ENCODE assay signal across 31 mouse cellular contexts in genomic region chr2:173248822-173249221, GRCm38 (mm10). TPM values are rescaled to one million over a fixed set of nuclear protein-coding genes. Genes with fewer than 3 reads are reported as not detected.
A peak's percentile ranks its signal among the peaks of the same experiment; 100 is the strongest.
DNase-seq lines count a peak whose midpoint lies in the region; ATAC-seq and TF ChIP-seq lines count a peak whose summit lies in the region.
"Had no signal": no experiment of that assay in that cellular context is flagged by ENCODE, and none has a peak within 500 bp of the region (broad histone marks: within the 10 kb centered on the region; RNA-seq: fewer than 3 reads in every experiment).

No protein-coding gene starts in this region.

- TF ChIP-seq CTCF in kidney, postnatal 0 days (IDR thresholded peaks at IDR 0.05; ENCODE audit: low read depth), result no peak

- H3K27me3 ChIP-seq in forebrain, embryonic 15.5 days, result no peaks in the 10 kb centered on the region
- no peaks in the 10 kb centered on the region for H3K27me3 ChIP-seq in forebrain, embryonic 13.5 days
- no peaks in the 10 kb centered on the region for H3K27me3 ChIP-seq in kidney, postnatal 0 days (ENCODE audit: insufficient read depth, low read length)
- peaks cover 75% of the 10 kb centered on the region for H3K27me3 ChIP-seq in megakaryocyte, embryonic 14.5 days (replicated peaks)
- no peaks in the 10 kb centered on the region for H3K27me3 ChIP-seq in myocyte (ENCODE audit: control insufficient read depth, insufficient read depth, insufficient read length)
- H3K27me3 ChIP-seq: CH12.LX; embryonic facial prominence, embryonic 12.5 days; embryonic facial prominence, embryonic 15.5 days; heart, embryonic 13.5 days had no signal

- H3K79me2 ChIP-seq in myocyte (ENCODE audit: control insufficient read depth, insufficient read depth), result peaks cover 100% of the 10 kb centered on the region

- H3K4me3 ChIP-seq in forebrain, embryonic 15.5 days, result no peak overlapping the region
- H3K4me3 ChIP-seq in forebrain, embryonic 13.5 days, result no peak overlapping the region
- no peak overlapping the region for H3K4me3 ChIP-seq in kidney, postnatal 0 days (replicated peaks; ENCODE audit: low read depth, low read length)
- H3K4me3 ChIP-seq in megakaryocyte, embryonic 14.5 days (replicated peaks), result peak overlapping the region; percentile 50
- H3K4me3 ChIP-seq in myocyte, result no peak overlapping the region
- H3K4me3 ChIP-seq: embryonic facial prominence, embryonic 12.5 days; embryonic facial prominence, embryonic 15.5 days; gastrocnemius, adult 2 months; heart, adult 2 months; heart, embryonic 10.5 days; heart, embryonic 13.5 days had no signal

- WGBS in forebrain, embryonic 15.5 days, result 72% methylated on average over 7 of the region's 7 CpGs
- 70% methylated on average over 7 of the region's 7 CpGs for WGBS in forebrain, embryonic 13.5 days
- WGBS in kidney, postnatal 0 days, result 84% methylated on average over 7 of the region's 7 CpGs

- peak; percentile 33 for TF ChIP-seq POLR2A in myocyte (IDR thresholded peaks at IDR 0.05; ENCODE audit: insufficient read length, low read depth)

- H3ac ChIP-seq in myocyte (ENCODE audit: control insufficient read depth, insufficient read length), result no peak overlapping the region

- no peaks in the 10 kb centered on the region for H3K36me3 ChIP-seq in forebrain, embryonic 15.5 days
- H3K36me3 ChIP-seq in forebrain, embryonic 13.5 days (ENCODE audit: poor library complexity, severe bottlenecking), result no peaks in the 10 kb centered on the region
- no peaks in the 10 kb centered on the region for H3K36me3 ChIP-seq in kidney, postnatal 0 days (ENCODE audit: insufficient read depth, low read length)
- H3K36me3 ChIP-seq in megakaryocyte, embryonic 14.5 days (replicated peaks; ENCODE audit: low read length), result no peaks in the 10 kb centered on the region
- H3K36me3 ChIP-seq in myocyte (ENCODE audit: control insufficient read depth, insufficient read depth), result no peaks in the 10 kb centered on the region
- H3K36me3 ChIP-seq: embryonic facial prominence, embryonic 12.5 days; embryonic facial prominence, embryonic 15.5 days; heart, embryonic 10.5 days; heart, embryonic 13.5 days had no signal

- no peak overlapping the region for H3K4me2 ChIP-seq in forebrain, embryonic 15.5 days (replicated peaks)
- H3K4me2 ChIP-seq in forebrain, embryonic 13.5 days, result no peak overlapping the region
- no peak overlapping the region for H3K4me2 ChIP-seq in kidney, postnatal 0 days (ENCODE audit: low read length)
- H3K4me2 ChIP-seq in myocyte (ENCODE audit: low read depth), result no peak overlapping the region
- H3K4me2 ChIP-seq: embryonic facial prominence, embryonic 12.5 days; embryonic facial prominence, embryonic 15.5 days; heart, embryonic 13.5 days; hindbrain, embryonic 14.5 days had no signal

- ATAC-seq in forebrain, embryonic 15.5 days (replicated peaks), result no peak
- no peak for ATAC-seq in forebrain, embryonic 13.5 days
- no peak for ATAC-seq in kidney, postnatal 0 days (replicated peaks; ENCODE audit: low FRiP score, low read depth)
- no peak for ATAC-seq in megakaryocyte, adult 5-6 weeks (ENCODE audit: poor library complexity, severe bottlenecking)
- ATAC-seq: hindbrain, postnatal 0 days; inflammation-experienced regulatory T-cells, adult 6 months; intestine, embryonic 16.5 days had no signal

- peaks cover 76% of the 10 kb centered on the region for H3K4me1 ChIP-seq in forebrain, embryonic 15.5 days
- peaks cover 86% of the 10 kb centered on the region for H3K4me1 ChIP-seq in forebrain, embryonic 13.5 days
- peaks cover 74% of the 10 kb centered on the region for H3K4me1 ChIP-seq in kidney, postnatal 0 days (replicated peaks; ENCODE audit: insufficient read depth, low read length)
- peaks cover 19% of the 10 kb centered on the region for H3K4me1 ChIP-seq in megakaryocyte, embryonic 14.5 days

- peak overlapping the region; percentile 55; the same call in 1 of the 2 replicates for H3K27ac ChIP-seq in forebrain, embryonic 15.5 days (replicated peaks)
- H3K27ac ChIP-seq in forebrain, embryonic 13.5 days, result no peak overlapping the region
- H3K27ac ChIP-seq in kidney, postnatal 0 days, result 0 out of 2 replicates have a peak overlapping the region, but pooled peaks have one; percentile 55
- H3K27ac ChIP-seq: embryonic facial prominence, embryonic 15.5 days; gastrocnemius, adult 2 months; heart, adult 2 months; heart, embryonic 10.5 days; hindbrain, embryonic 14.5 days had no signal

- H3K9me3 ChIP-seq in forebrain, embryonic 15.5 days, result no peaks in the 10 kb centered on the region
- H3K9me3 ChIP-seq in forebrain, embryonic 13.5 days (replicated peaks), result no peaks in the 10 kb centered on the region
- no peaks in the 10 kb centered on the region for H3K9me3 ChIP-seq in kidney, postnatal 0 days (replicated peaks; ENCODE audit: low read length)
- H3K9me3 ChIP-seq in megakaryocyte, embryonic 14.5 days, result no peaks in the 10 kb centered on the region
- H3K9me3 ChIP-seq: embryonic facial prominence, embryonic 12.5 days; embryonic facial prominence, embryonic 15.5 days; heart, embryonic 10.5 days; heart, embryonic 13.5 days had no signal

- no peak overlapping the region for H3K9ac ChIP-seq in forebrain, embryonic 15.5 days (replicated peaks)
- H3K9ac ChIP-seq in forebrain, embryonic 13.5 days, result no peak overlapping the region
- no peak overlapping the region for H3K9ac ChIP-seq in kidney, postnatal 0 days (ENCODE audit: low read depth, low read length)
- H3K9ac ChIP-seq: embryonic facial prominence, embryonic 12.5 days; embryonic facial prominence, embryonic 15.5 days; hindbrain, embryonic 14.5 days had no signal

- DNase-seq in kidney, postnatal 0 days (ENCODE audit: low spot score), result no peak
- DNase-seq in kidney, postnatal 14 days, result no peak
- no peak for DNase-seq in layer of hippocampus, postnatal 10 days (ENCODE audit: low spot score in 2 of 2)
- DNase-seq: adrenal gland, adult 2 months; adrenal gland, postnatal 14 days; B cell, adult 2 months; cerebellum, adult 11-12 months; cerebellum, adult 8-10 months; cerebellum, postnatal 14 days; gastrocnemius, adult 2 months; gastrocnemius, postnatal 14 days; heart, adult 2 months; heart, postnatal 14 days; heart, postnatal 4 days had no signal

TF ChIP-seq in myocyte, 11 proteins besides CTCF, POLR2A, EP300 and RAD21:
- no peak for TF ChIP-seq MAX (IDR thresholded peaks at IDR 0.05; ENCODE audit: low read depth)

RNA-seq across cellular contexts. Expression of gene Pmepa1, which starts 27.5 kb away (rescaled TPM):
- polyA plus RNA-seq in forebrain, embryonic 15.5 days (2015; fragmentation: Nextera tagmentation; extraction: Ambion mirVana), result 6.8 and 7.5 TPM in 2 replicates
- 4.6 and 5.3 TPM in 2 replicates for polyA plus RNA-seq in forebrain, embryonic 13.5 days (2015; fragmentation: Nextera tagmentation; extraction: Ambion mirVana)
- 5.8 and 6.2 TPM in 2 replicates for polyA plus RNA-seq in kidney, postnatal 0 days (2015; fragmentation: Nextera tagmentation; extraction: Ambion mirVana)
- 5.3 and 26.8 TPM in 2 replicates for polyA plus RNA-seq in megakaryocyte, embryonic 14.5 days (2012; ENCODE audit: insufficient read depth, low replicate concordance)
- total RNA-seq in megakaryocyte, adult 5-6 weeks (2015), result 0.84 and 1.2 TPM in 2 replicates
- 0.04 and 0.07 TPM in 2 replicates for total RNA-seq in megakaryocyte, adult 5-6 weeks (2017)
- 260 TPM for polyA plus RNA-seq in myocyte (2012; fragmentation: generic; extraction: Trizol)
- total RNA-seq in layer of hippocampus, postnatal 10 days (2021), result 10 to 100 TPM; 30.4 to 31.6 TPM
- total RNA-seq: MEL had no signal

RNA-seq across cellular contexts. Expression of gene Zbp1, which starts 30.1 kb away (rescaled TPM):
- polyA plus RNA-seq in forebrain, embryonic 15.5 days (2015; fragmentation: Nextera tagmentation; extraction: Ambion mirVana), result 0.11 and 0.23 TPM in 2 replicates
- not detected in 2 replicates for polyA plus RNA-seq in forebrain, embryonic 13.5 days (2015; fragmentation: Nextera tagmentation; extraction: Ambion mirVana)
- 1.3 and 1.7 TPM in 2 replicates for polyA plus RNA-seq in kidney, postnatal 0 days (2015; fragmentation: Nextera tagmentation; extraction: Ambion mirVana)
- polyA plus RNA-seq in megakaryocyte, embryonic 14.5 days (2012; ENCODE audit: insufficient read depth, low replicate concordance), result 2.8 TPM in 1 of 2 replicates, not detected in the other
- 54.6 and 63.0 TPM in 2 replicates for total RNA-seq in megakaryocyte, adult 5-6 weeks (2015)
- total RNA-seq in megakaryocyte, adult 5-6 weeks (2017), result 35.6 and 56.8 TPM in 2 replicates
- 1.1 TPM for polyA plus RNA-seq in myocyte (2012; fragmentation: generic; extraction: Trizol)
- not detected for total RNA-seq in layer of hippocampus, postnatal 10 days (2021)
- total RNA-seq: gastrocnemius, adult 2 months; gastrocnemius, postnatal 14 days; hindbrain, postnatal 0 days; MEL had no signal
- polyA plus RNA-seq: embryonic facial prominence, embryonic 12.5 days; forebrain, embryonic 11.5 days; heart, embryonic 10.5 days; hindbrain, embryonic 11.5 days had no signal
